In genomic region chr11:111104422-111104821, GRCm38 (mm10) we compare ENCODE assay signal across 23 mouse cellular contexts. TPM values are rescaled to one million over a fixed set of nuclear protein-coding genes. Genes with fewer than 3 reads are reported as not detected.
A peak's percentile ranks its signal among the peaks of the same experiment; 100 is the strongest.
DNase-seq lines count a peak whose midpoint lies in the region; ATAC-seq lines count a peak whose summit lies in the region.
"Had no signal": no experiment of that assay in that cellular context is flagged by ENCODE, and none has a peak within 500 bp of the region (broad histone marks: within the 10 kb centered on the region; RNA-seq: fewer than 3 reads in every experiment).

No protein-coding gene starts in this region.

- intact Hi-C loops in left cerebral cortex, postnatal 14 days (cut with DNase I): no loop called here
- intact Hi-C loops in left cerebral cortex, postnatal 4 days (cut with DNase I): no loop called here

- ATAC-seq in frontal cortex, adult (ENCODE audit: low TSS enrichment): peak; percentile 86
- ATAC-seq: activated CD4-positive, CD25-positive, alpha-beta regulatory T cell, adult 4 months; CD4-positive, CD25-positive, alpha-beta regulatory T cell, adult 4 months; forebrain, embryonic 14.5 days; Patski had no signal

- DNase-seq in frontal cortex, postnatal 14 days (ENCODE audit: low spot score in 2 of 2): no peak
- DNase-seq in left cerebral cortex, postnatal 14 days (ENCODE audit: low spot score in 2 of 2): peak; percentile 11 to 27
- no peak for DNase-seq in left cerebral cortex, postnatal 4 days
- DNase-seq in right cerebral cortex, adult 2 months (ENCODE audit: low spot score in 2 of 2): peak; percentile 30 to 35
- DNase-seq in right cerebral cortex, postnatal 4 days: no peak
- peak; percentile 74 for DNase-seq in brain, adult 2 months (ENCODE audit: low read depth, low spot score)
- no peak for DNase-seq in urinary bladder, adult 18-20 months (ENCODE audit: low spot score in 2 of 2)
- DNase-seq: adrenal gland, adult 8-10 months; adrenal gland, postnatal 14 days; adrenal gland, postnatal 36 days; B cell, adult 2 months; cerebellum, adult 11 months; cerebellum, adult 18-20 months; cerebellum, adult 8-10 months; cerebellum, adult 9-11 months; cerebellum, postnatal 14 days; cerebellum, postnatal 36 days; embryo, embryonic 11 days had no signal

RNA-seq across cellular contexts. Expression of gene Kcnj2, which starts 38.5 kb away (rescaled TPM):
- total RNA-seq in left cerebral cortex, postnatal 14 days (2021): 10 to 100 TPM in 1 of 2 experiments, 1 to 10 TPM in 1; 8.6 to 10.7 TPM
- 10 to 100 TPM; 10.1 to 11.0 TPM for total RNA-seq in left cerebral cortex, postnatal 4 days (2021)

Comparison
In these comparisons a context has a peak if more than half of its experiments do, and no peak if none do; other contexts are left out.
1. DNase-seq: peak in left cerebral cortex, postnatal 14 days (2 of 2), right cerebral cortex, adult 2 months (2 of 2) and brain, adult 2 months (single experiment); none in frontal cortex, postnatal 14 days (0 of 2), left cerebral cortex, postnatal 4 days (single experiment), right cerebral cortex, postnatal 4 days (single experiment) and urinary bladder, adult 18-20 months (0 of 2).